24 mouse cellular contexts compared by ENCODE assay signal in genomic region chr3:133052068-133052467, GRCm38 (mm10). TPM values are rescaled to one million over a fixed set of nuclear protein-coding genes. Genes with fewer than 3 reads are reported as not detected.
DNase-seq lines count a peak whose midpoint lies in the region; ATAC-seq and TF ChIP-seq lines count a peak whose summit lies in the region.
"Had no signal": no experiment of that assay in that cellular context is flagged by ENCODE, and none has a peak within 500 bp of the region (broad histone marks: within the 10 kb centered on the region; RNA-seq: fewer than 3 reads in every experiment).

No protein-coding gene starts in this region.

- DNase-seq in forebrain, embryonic 11.5 days (ENCODE audit: low spot score): no peak
- no peak for DNase-seq in forebrain, postnatal 0 days
- no peak for DNase-seq in lung, adult 18-20 months
- DNase-seq in retina, postnatal 1 day: peak; percentile 39
- no peak for DNase-seq in retina, embryonic 14.5 days (ENCODE audit: low spot score)
- DNase-seq: adrenal gland, adult 2 months; adrenal gland, postnatal 25 days; cerebellum, adult 8-10 months; cerebellum, postnatal 14 days; embryo, embryonic 11 days; gastrocnemius, postnatal 10 days; heart, adult 18-20 months; heart, postnatal 10 days; heart, postnatal 4 days had no signal

- no peaks in the 10 kb centered on the region for H3K9me3 ChIP-seq in forebrain, embryonic 11.5 days (ENCODE audit: control insufficient read depth, low read length)
- no peaks in the 10 kb centered on the region for H3K9me3 ChIP-seq in forebrain, postnatal 0 days (ENCODE audit: low read length)
- H3K9me3 ChIP-seq in lung, embryonic 16.5 days (ENCODE audit: control insufficient read depth, low read length): no peaks in the 10 kb centered on the region
- no peaks in the 10 kb centered on the region for H3K9me3 ChIP-seq in forebrain, embryonic 16.5 days (ENCODE audit: control insufficient read depth, low read length)
- H3K9me3 ChIP-seq in neural tube, embryonic 15.5 days (replicated peaks): no peaks in the 10 kb centered on the region
- H3K9me3 ChIP-seq: embryonic facial prominence, embryonic 15.5 days; heart, embryonic 10.5 days; hindbrain, embryonic 12.5 days had no signal

- H3K27me3 ChIP-seq in forebrain, embryonic 11.5 days (ENCODE audit: control insufficient read depth, insufficient read depth, low read length): no peaks in the 10 kb centered on the region
- H3K27me3 ChIP-seq in forebrain, postnatal 0 days (ENCODE audit: insufficient read depth, low read length): no peaks in the 10 kb centered on the region
- H3K27me3 ChIP-seq in lung, embryonic 16.5 days (ENCODE audit: control insufficient read depth, insufficient read depth, low read depth, low read length): no peaks in the 10 kb centered on the region
- H3K27me3 ChIP-seq in forebrain, embryonic 16.5 days (replicated peaks; ENCODE audit: control insufficient read depth, insufficient read depth, low read length): no peaks in the 10 kb centered on the region
- no peaks in the 10 kb centered on the region for H3K27me3 ChIP-seq in neural tube, embryonic 15.5 days (replicated peaks)
- H3K27me3 ChIP-seq: embryonic facial prominence, embryonic 15.5 days; hindbrain, embryonic 12.5 days; Patski had no signal

- H3K36me3 ChIP-seq in forebrain, embryonic 11.5 days (ENCODE audit: control insufficient read depth, insufficient read depth, low read length): no peaks in the 10 kb centered on the region
- no peaks in the 10 kb centered on the region for H3K36me3 ChIP-seq in forebrain, postnatal 0 days (ENCODE audit: insufficient read depth)
- peaks cover 3% of the 10 kb centered on the region; the same call in 1 of the 2 replicates for H3K36me3 ChIP-seq in lung, embryonic 16.5 days (ENCODE audit: control insufficient read depth, insufficient read depth, low read length)
- no peaks in the 10 kb centered on the region for H3K36me3 ChIP-seq in forebrain, embryonic 16.5 days (ENCODE audit: control insufficient read depth, insufficient read depth)
- no peaks in the 10 kb centered on the region for H3K36me3 ChIP-seq in neural tube, embryonic 15.5 days

- no peak overlapping the region for H3K9ac ChIP-seq in forebrain, embryonic 11.5 days (ENCODE audit: low read length)
- no peak overlapping the region for H3K9ac ChIP-seq in forebrain, postnatal 0 days
- no peak overlapping the region for H3K9ac ChIP-seq in lung, embryonic 16.5 days (ENCODE audit: low read length)
- H3K9ac ChIP-seq in forebrain, embryonic 16.5 days (replicated peaks; ENCODE audit: low read depth, low read length): no peak overlapping the region
- no peak overlapping the region for H3K9ac ChIP-seq in neural tube, embryonic 15.5 days (replicated peaks)
- H3K9ac ChIP-seq: embryonic facial prominence, embryonic 15.5 days; hindbrain, embryonic 12.5 days had no signal

- TF ChIP-seq CTCF in forebrain, postnatal 0 days (IDR thresholded peaks at IDR 0.05; ENCODE audit: low read depth): no peak

- WGBS in forebrain, embryonic 11.5 days: 44% methylated on average over 2 of the region's 2 CpGs
- WGBS in forebrain, postnatal 0 days: 8% methylated on average over 2 of the region's 2 CpGs
- 52% methylated on average over 2 of the region's 2 CpGs for WGBS in lung, embryonic 16.5 days
- WGBS in forebrain, embryonic 16.5 days: 16% methylated on average over 2 of the region's 2 CpGs
- WGBS in neural tube, embryonic 15.5 days: 41% methylated on average over 2 of the region's 2 CpGs

- H3K4me1 ChIP-seq in forebrain, embryonic 11.5 days (replicated peaks; ENCODE audit: control insufficient read depth, insufficient read depth, low read length): no peaks in the 10 kb centered on the region
- H3K4me1 ChIP-seq in forebrain, postnatal 0 days (ENCODE audit: insufficient read depth): no peaks in the 10 kb centered on the region
- H3K4me1 ChIP-seq in lung, embryonic 16.5 days (replicated peaks; ENCODE audit: control insufficient read depth, insufficient read depth, low read length): 0 out of 2 replicates have a peak, but pooled peaks cover 2% of the 10 kb centered on the region
- H3K4me1 ChIP-seq in forebrain, embryonic 16.5 days (replicated peaks; ENCODE audit: control insufficient read depth, insufficient read depth, low read length): no peaks in the 10 kb centered on the region
- H3K4me1 ChIP-seq in neural tube, embryonic 15.5 days: no peaks in the 10 kb centered on the region
- H3K4me1 ChIP-seq: embryonic facial prominence, embryonic 15.5 days; heart, embryonic 10.5 days; hindbrain, embryonic 12.5 days had no signal

- H3K4me2 ChIP-seq in forebrain, embryonic 11.5 days (ENCODE audit: low read depth, low read length, severe bottlenecking): no peak overlapping the region
- H3K4me2 ChIP-seq in forebrain, postnatal 0 days (ENCODE audit: low read depth): no peak overlapping the region
- H3K4me2 ChIP-seq in lung, embryonic 16.5 days (ENCODE audit: low read depth, low read length): no peak overlapping the region
- H3K4me2 ChIP-seq in forebrain, embryonic 16.5 days (ENCODE audit: low read length): no peak overlapping the region
- no peak overlapping the region for H3K4me2 ChIP-seq in neural tube, embryonic 15.5 days
- H3K4me2 ChIP-seq: embryonic facial prominence, embryonic 15.5 days; hindbrain, embryonic 12.5 days had no signal

- H3K27ac ChIP-seq in forebrain, embryonic 11.5 days (ENCODE audit: low read depth, low read length): no peak overlapping the region
- H3K27ac ChIP-seq in forebrain, postnatal 0 days (ENCODE audit: low read depth, low read length): no peak overlapping the region
- H3K27ac ChIP-seq in lung, embryonic 16.5 days (ENCODE audit: low read length): no peak overlapping the region
- H3K27ac ChIP-seq in forebrain, embryonic 16.5 days (ENCODE audit: low read length): no peak overlapping the region
- no peak overlapping the region for H3K27ac ChIP-seq in neural tube, embryonic 15.5 days (replicated peaks)
- H3K27ac ChIP-seq: embryonic facial prominence, embryonic 15.5 days; heart, embryonic 10.5 days; hindbrain, embryonic 12.5 days had no signal

- peak; percentile 84 for ATAC-seq in forebrain, embryonic 11.5 days (replicated peaks; ENCODE audit: low FRiP score)
- ATAC-seq in forebrain, postnatal 0 days: no peak
- ATAC-seq in lung, embryonic 16.5 days (ENCODE audit: low read depth): peak; percentile 90
- peak; percentile 78 for ATAC-seq in forebrain, embryonic 16.5 days
- ATAC-seq in neural tube, embryonic 15.5 days (ENCODE audit: low FRiP score): no peak
- ATAC-seq: hindbrain, embryonic 16.5 days; inflammation-experienced regulatory T-cells, adult 6 months; Patski had no signal

- H3K4me3 ChIP-seq in forebrain, embryonic 11.5 days (ENCODE audit: low read depth, low read length): no peak overlapping the region
- H3K4me3 ChIP-seq in forebrain, postnatal 0 days (ENCODE audit: low read depth, low read length): no peak overlapping the region
- H3K4me3 ChIP-seq in lung, embryonic 16.5 days (ENCODE audit: low read length): no peak overlapping the region
- H3K4me3 ChIP-seq in forebrain, embryonic 16.5 days (replicated peaks; ENCODE audit: low read length): no peak overlapping the region
- H3K4me3 ChIP-seq in neural tube, embryonic 15.5 days (replicated peaks): no peak overlapping the region
- H3K4me3 ChIP-seq: embryonic facial prominence, embryonic 15.5 days; erythroblast, embryonic 14.5 days; heart, embryonic 10.5 days; hindbrain, embryonic 12.5 days had no signal

RNA-seq across cellular contexts. Expression of gene Ints12, which starts 39.6 kb away (rescaled TPM):
- 22.4 and 22.9 TPM in 2 replicates for polyA plus RNA-seq in forebrain, embryonic 11.5 days (2014; fragmentation: Nextera tagmentation; extraction: Ambion mirVana)
- total RNA-seq in forebrain, postnatal 0 days (2014; rRNA removed): 8.7 and 12.3 TPM in 2 replicates
- 10.0 and 10.1 TPM in 2 replicates for polyA plus RNA-seq in forebrain, postnatal 0 days (2015; fragmentation: Nextera tagmentation; extraction: Ambion mirVana)
- 20.5 and 24.3 TPM in 2 replicates for polyA plus RNA-seq in lung, embryonic 16.5 days (2015; fragmentation: Nextera tagmentation; extraction: Ambion mirVana)
- 17.0 and 22.9 TPM in 2 replicates for polyA plus RNA-seq in forebrain, embryonic 16.5 days (2015; fragmentation: Nextera tagmentation; extraction: Ambion mirVana)
- polyA plus RNA-seq in neural tube, embryonic 15.5 days (2015; fragmentation: Nextera tagmentation; extraction: Ambion mirVana): 13.7 and 17.6 TPM in 2 replicates

RNA-seq across cellular contexts. Expression of gene Gstcd, which starts 39.8 kb away (rescaled TPM):
- polyA plus RNA-seq in forebrain, embryonic 11.5 days (2014; fragmentation: Nextera tagmentation; extraction: Ambion mirVana): 13.4 and 13.6 TPM in 2 replicates
- total RNA-seq in forebrain, postnatal 0 days (2014; rRNA removed): 9.5 and 12.8 TPM in 2 replicates
- polyA plus RNA-seq in forebrain, postnatal 0 days (2015; fragmentation: Nextera tagmentation; extraction: Ambion mirVana): 1.4 and 2.1 TPM in 2 replicates
- 6.8 and 7.8 TPM in 2 replicates for polyA plus RNA-seq in lung, embryonic 16.5 days (2015; fragmentation: Nextera tagmentation; extraction: Ambion mirVana)
- polyA plus RNA-seq in forebrain, embryonic 16.5 days (2015; fragmentation: Nextera tagmentation; extraction: Ambion mirVana): 4.2 and 4.5 TPM in 2 replicates
- 2.9 and 4.2 TPM in 2 replicates for polyA plus RNA-seq in neural tube, embryonic 15.5 days (2015; fragmentation: Nextera tagmentation; extraction: Ambion mirVana)

Comparison
In these comparisons a context has a peak if more than half of its experiments do, and no peak if none do; other contexts are left out.
1. ATAC-seq: peak in forebrain, embryonic 11.5 days (single experiment), lung, embryonic 16.5 days (single experiment) and forebrain, embryonic 16.5 days (single experiment); none in forebrain, postnatal 0 days (single experiment) and neural tube, embryonic 15.5 days (single experiment).